Mouse (Mus musculus): ENCODE measurements around the gene Wtip.
"Not testable (repeated sequence)": the region's sequence is repeated elsewhere in the genome, so short reads cannot be mapped to it uniquely, and the experiment has no call there.

DNA sequence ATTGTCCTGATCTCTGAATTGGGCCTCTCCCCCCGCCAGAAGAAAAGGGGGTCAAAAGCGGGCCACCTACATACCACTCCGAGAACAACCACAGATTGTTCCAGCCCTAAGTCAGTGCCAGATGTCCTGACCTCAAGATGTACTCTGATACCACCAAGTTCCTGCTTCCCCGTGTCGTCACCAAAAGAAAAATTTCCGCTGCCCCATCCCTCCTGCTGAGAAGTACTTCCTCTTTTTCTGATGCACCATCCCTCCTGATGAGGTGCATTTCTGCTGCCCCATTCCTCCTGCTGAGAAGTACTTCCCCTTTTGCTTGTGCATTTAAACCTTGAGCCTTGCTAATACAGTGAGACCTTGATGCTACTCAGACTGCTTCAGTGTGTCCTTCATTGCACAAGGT, 43.2 kb upstream of the Wtip start:
- TF ChIP-seq GATA1 (IDR thresholded peaks at IDR 0.05; ENCODE audit: borderline replicate concordance, low read length); FLI1 (IDR thresholded peaks at IDR 0.05; ENCODE audit: low read length): not testable (repeated sequence)

All from megakaryocyte, embryonic 14.5 days (primary cell).